Mouse (Mus musculus): ENCODE data around the gene Hmg20a. TPM values are rescaled to one million over a fixed set of nuclear protein-coding genes. Genes with fewer than 3 reads are reported as not detected.

Gene Hmg20a
- polyA plus RNA-seq, 1 experiment from 2014 or later: 60.9 TPM

DNA sequence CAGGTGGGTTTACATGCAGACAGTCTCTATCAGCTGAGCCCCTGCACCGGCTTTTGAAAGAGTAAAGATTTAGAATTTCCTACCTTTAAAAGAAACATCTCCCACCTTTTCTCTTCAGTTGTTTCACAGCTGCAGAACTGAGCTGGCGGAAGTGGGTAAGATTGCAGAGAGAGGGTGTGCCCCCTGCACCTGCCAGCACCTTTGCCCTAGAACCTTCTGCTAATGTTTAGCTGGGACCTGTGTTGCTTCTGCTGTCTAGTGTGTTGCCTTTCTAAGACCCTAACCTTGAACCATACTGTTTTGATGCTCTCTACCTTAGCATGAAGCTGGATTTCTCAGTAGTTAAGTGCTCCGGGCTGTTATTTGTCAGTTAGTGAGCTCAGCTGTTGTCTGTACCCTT, 38.0 kb downstream of the Hmg20a start:
- WGBS: 92% methylated on average over 3 of the region's 3 CpGs
- H3K27me3 ChIP-seq (ENCODE audit: control insufficient read depth, insufficient read depth, low read length): no peaks in the 10 kb centered on the region
- ATAC-seq (ENCODE audit: insufficient number of reproducible peaks, insufficient read depth, low FRiP score, low read depth): no peak
- no peaks in the 10 kb centered on the region for H3K9me3 ChIP-seq (ENCODE audit: control insufficient read depth, low read depth, low read length)
- no peaks in the 10 kb centered on the region for H3K36me3 ChIP-seq (ENCODE audit: control insufficient read depth, insufficient read depth, low read length)
- no peak overlapping the region for H3K4me3 ChIP-seq (ENCODE audit: low read depth, low read length)
- no peak overlapping the region for H3K4me2 ChIP-seq (replicated peaks; ENCODE audit: low read depth, low read length)
- no peak overlapping the region for H3K27ac ChIP-seq (ENCODE audit: low read length)
- no peak overlapping the region for H3K9ac ChIP-seq (replicated peaks; ENCODE audit: low read depth, low read length)
- no peaks in the 10 kb centered on the region for H3K4me1 ChIP-seq (ENCODE audit: control insufficient read depth, insufficient read depth, low read length)

- H3K27me3 ChIP-seq (ENCODE audit: control insufficient read depth, insufficient read depth, low read length): no peaks in the 10 kb centered on the region
- no peak for ATAC-seq (ENCODE audit: insufficient number of reproducible peaks, insufficient read depth, low FRiP score, low read depth)
- no peak overlapping the region for H3K27ac ChIP-seq (ENCODE audit: low read length)
- no peak overlapping the region for H3K4me3 ChIP-seq (ENCODE audit: low read depth, low read length)
- no peak overlapping the region for H3K9ac ChIP-seq (replicated peaks; ENCODE audit: low read depth, low read length)
- no peaks in the 10 kb centered on the region for H3K36me3 ChIP-seq (ENCODE audit: control insufficient read depth, insufficient read depth, low read length)
- WGBS: 55% methylated on average over 5 of the region's 5 CpGs
- H3K4me1 ChIP-seq (ENCODE audit: control insufficient read depth, insufficient read depth, low read length): peaks cover 18% of the 10 kb centered on the region
- H3K4me2 ChIP-seq (replicated peaks; ENCODE audit: low read depth, low read length): no peak overlapping the region
- no peaks in the 10 kb centered on the region for H3K9me3 ChIP-seq (ENCODE audit: control insufficient read depth, low read depth, low read length)
Observed at GRCm38 (mm10) chr9:56460987-56461386, 42.6 kb downstream of the Hmg20a start.

- no peak overlapping the region for H3K9ac ChIP-seq (replicated peaks; ENCODE audit: low read depth, low read length)
- no peaks in the 10 kb centered on the region for H3K9me3 ChIP-seq (ENCODE audit: control insufficient read depth, low read depth, low read length)
- no peaks in the 10 kb centered on the region for H3K27me3 ChIP-seq (ENCODE audit: control insufficient read depth, insufficient read depth, low read length)
- ATAC-seq (ENCODE audit: insufficient number of reproducible peaks, insufficient read depth, low FRiP score, low read depth): no peak
- no peak overlapping the region for H3K4me3 ChIP-seq (ENCODE audit: low read depth, low read length)
- H3K4me2 ChIP-seq (replicated peaks; ENCODE audit: low read depth, low read length): no peak overlapping the region
- peaks cover 19% of the 10 kb centered on the region for H3K4me1 ChIP-seq (ENCODE audit: control insufficient read depth, insufficient read depth, low read length)
- peaks cover 4% of the 10 kb centered on the region; the same call in 1 of the 2 replicates for H3K36me3 ChIP-seq (ENCODE audit: control insufficient read depth, insufficient read depth, low read length)
- 86% methylated on average over 1 of the region's 1 CpGs for WGBS
- no peak overlapping the region for H3K27ac ChIP-seq (ENCODE audit: low read length)
Observed at GRCm38 (mm10) chr9:56462606-56463005, 44.2 kb downstream of the Hmg20a start.

- Histone ChIP-seq H3K9ac (replicated peaks; ENCODE audit: low read depth, low read length) (no peak overlapping the region), H3K9me3 (ENCODE audit: control insufficient read depth, low read depth, low read length) (no peaks in the 10 kb centered on the region), H3K4me3 (ENCODE audit: low read depth, low read length) (no peak overlapping the region), H3K27ac (ENCODE audit: low read length) (no peak overlapping the region), H3K36me3 (ENCODE audit: control insufficient read depth, insufficient read depth, low read length) (peaks cover 7% of the 10 kb centered on the region; the same call in 1 of the 2 replicates), H3K4me2 (replicated peaks; ENCODE audit: low read depth, low read length) (no peak overlapping the region), H3K4me1 (ENCODE audit: control insufficient read depth, insufficient read depth, low read length) (peaks cover 19% of the 10 kb centered on the region), H3K27me3 (ENCODE audit: control insufficient read depth, insufficient read depth, low read length) (no peaks in the 10 kb centered on the region)
- 92% methylated on average over 2 of the region's 2 CpGs for WGBS
- ATAC-seq (ENCODE audit: insufficient number of reproducible peaks, insufficient read depth, low FRiP score, low read depth): no peak
Observed at GRCm38 (mm10) chr9:56463046-56463445, 44.6 kb downstream of the Hmg20a start.

- no peak for ATAC-seq (ENCODE audit: insufficient number of reproducible peaks, insufficient read depth, low FRiP score, low read depth)
- Histone ChIP-seq H3K36me3 (ENCODE audit: control insufficient read depth, insufficient read depth, low read length) (peaks cover 8% of the 10 kb centered on the region; the same call in 1 of the 2 replicates), H3K4me1 (ENCODE audit: control insufficient read depth, insufficient read depth, low read length) (peaks cover 19% of the 10 kb centered on the region), H3K4me2 (replicated peaks; ENCODE audit: low read depth, low read length) (no peak overlapping the region), H3K27me3 (ENCODE audit: control insufficient read depth, insufficient read depth, low read length) (no peaks in the 10 kb centered on the region), H3K9me3 (ENCODE audit: control insufficient read depth, low read depth, low read length) (no peaks in the 10 kb centered on the region), H3K4me3 (ENCODE audit: low read depth, low read length) (no peak overlapping the region), H3K27ac (ENCODE audit: low read length) (peak overlapping the region; percentile 34; the same call in 1 of the 2 replicates), H3K9ac (replicated peaks; ENCODE audit: low read depth, low read length) (no peak overlapping the region)
- 39% methylated on average over 4 of the region's 4 CpGs for WGBS
Observed at GRCm38 (mm10) chr9:56463686-56464515, 45.5 kb downstream of the Hmg20a start.

DNA sequence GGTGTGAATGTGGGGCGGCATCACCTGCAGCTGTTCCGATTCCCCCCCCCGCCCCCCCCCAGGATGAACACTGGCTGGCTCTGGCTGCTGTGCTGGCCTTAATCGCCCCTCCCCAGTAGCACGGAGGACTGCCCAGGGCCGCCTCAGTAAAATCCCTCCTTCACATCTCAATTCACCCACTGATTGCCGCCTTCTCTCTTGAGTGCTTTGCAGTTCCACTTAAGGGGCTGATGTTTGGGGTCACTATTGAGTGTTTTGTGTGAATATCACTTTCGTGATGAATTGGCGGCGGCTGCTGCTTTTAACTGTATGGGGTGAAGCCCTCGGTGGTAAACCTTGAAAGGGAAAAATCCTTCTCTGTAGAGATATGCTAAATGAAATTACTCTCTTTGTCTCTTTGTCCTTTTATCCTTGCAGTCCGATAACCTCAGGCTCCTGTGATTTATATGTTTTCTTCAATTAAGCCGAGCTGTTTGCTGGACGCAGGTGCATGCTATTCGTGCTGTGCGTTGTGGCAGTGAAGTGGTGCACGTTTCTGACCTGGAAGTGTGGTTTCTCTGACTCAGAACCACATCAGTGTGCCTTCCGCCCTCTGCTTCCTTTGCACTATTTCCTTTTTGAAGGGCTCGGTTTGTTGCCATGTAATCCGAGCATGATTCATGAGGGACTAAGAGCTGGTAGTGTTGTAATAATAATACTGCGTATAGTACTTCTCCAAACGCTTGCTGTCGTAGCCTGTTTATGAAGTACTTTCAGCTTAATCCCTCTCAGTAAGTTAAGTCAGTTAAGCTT, 46.6 kb downstream of the Hmg20a start:
- no peaks in the 10 kb centered on the region for H3K27me3 ChIP-seq (ENCODE audit: control insufficient read depth, insufficient read depth, low read length)
- H3K9me3 ChIP-seq (ENCODE audit: control insufficient read depth, low read depth, low read length): no peaks in the 10 kb centered on the region
- ATAC-seq (ENCODE audit: insufficient number of reproducible peaks, insufficient read depth, low FRiP score, low read depth): no peak
- peaks cover 19% of the 10 kb centered on the region for H3K4me1 ChIP-seq (ENCODE audit: control insufficient read depth, insufficient read depth, low read length)
- peak overlapping the region; percentile 11; the same call in 1 of the 2 replicates for H3K4me2 ChIP-seq (replicated peaks; ENCODE audit: low read depth, low read length)
- 15% methylated on average over 23 of the region's 23 CpGs for WGBS
- H3K9ac ChIP-seq (replicated peaks; ENCODE audit: low read depth, low read length): no peak overlapping the region
- peaks cover 18% of the 10 kb centered on the region; the same call in 1 of the 2 replicates for H3K36me3 ChIP-seq (ENCODE audit: control insufficient read depth, insufficient read depth, low read length)
- peak overlapping the region; percentile 29; the same call in 1 of the 2 replicates for H3K27ac ChIP-seq (ENCODE audit: low read length)
- H3K4me3 ChIP-seq (ENCODE audit: low read depth, low read length): no peak overlapping the region

GRCm38 (mm10) chr9:56466251-56466650, 47.8 kb downstream of the Hmg20a start:
- H3K4me3 ChIP-seq (ENCODE audit: low read depth, low read length): no peak overlapping the region
- H3K9me3 ChIP-seq (ENCODE audit: control insufficient read depth, low read depth, low read length): no peaks in the 10 kb centered on the region
- H3K4me2 ChIP-seq (replicated peaks; ENCODE audit: low read depth, low read length): no peak overlapping the region
- no peak overlapping the region for H3K9ac ChIP-seq (replicated peaks; ENCODE audit: low read depth, low read length)
- 90% methylated on average over 4 of the region's 4 CpGs for WGBS
- H3K36me3 ChIP-seq (ENCODE audit: control insufficient read depth, insufficient read depth, low read length): peaks cover 18% of the 10 kb centered on the region; the same call in 1 of the 2 replicates
- ATAC-seq (ENCODE audit: insufficient number of reproducible peaks, insufficient read depth, low FRiP score, low read depth): no peak
- H3K27me3 ChIP-seq (ENCODE audit: control insufficient read depth, insufficient read depth, low read length): no peaks in the 10 kb centered on the region
- H3K27ac ChIP-seq (ENCODE audit: low read length): no peak overlapping the region
- peaks cover 23% of the 10 kb centered on the region for H3K4me1 ChIP-seq (ENCODE audit: control insufficient read depth, insufficient read depth, low read length)

- Histone ChIP-seq H3K36me3 (ENCODE audit: control insufficient read depth, insufficient read depth, low read length) (peaks cover 29% of the 10 kb centered on the region), H3K9me3 (ENCODE audit: control insufficient read depth, low read depth, low read length) (no peaks in the 10 kb centered on the region), H3K4me2 (replicated peaks; ENCODE audit: low read depth, low read length) (no peak overlapping the region), H3K9ac (replicated peaks; ENCODE audit: low read depth, low read length) (no peak overlapping the region), H3K4me3 (ENCODE audit: low read depth, low read length) (no peak overlapping the region), H3K27ac (ENCODE audit: low read length) (no peak overlapping the region), H3K27me3 (ENCODE audit: control insufficient read depth, insufficient read depth, low read length) (no peaks in the 10 kb centered on the region), H3K4me1 (ENCODE audit: control insufficient read depth, insufficient read depth, low read length) (peaks cover 20% of the 10 kb centered on the region)
- WGBS: 48% methylated on average over 2 of the region's 2 CpGs
- no peak for ATAC-seq (ENCODE audit: insufficient number of reproducible peaks, insufficient read depth, low FRiP score, low read depth)
Observed at GRCm38 (mm10) chr9:56469656-56470055, 51.2 kb downstream of the Hmg20a start.
